In genomic region chr6:38910828-38911559, GRCm38 (mm10) we compare ENCODE assay signal across 8 mouse cellular contexts. TPM values are rescaled to one million over a fixed set of nuclear protein-coding genes. Genes with fewer than 3 reads are reported as not detected.
DNase-seq lines count a peak whose midpoint lies in the region; ATAC-seq lines count a peak whose summit lies in the region.

No protein-coding gene starts in this region.

- WGBS in forebrain, embryonic 11.5 days, result 63% methylated on average over 3 of the region's 3 CpGs
- WGBS in forebrain, embryonic 16.5 days, result 58% methylated on average over 3 of the region's 3 CpGs
- 17% methylated on average over 3 of the region's 3 CpGs for WGBS in heart, embryonic 11.5 days (ENCODE audit: insufficient replicate concordance)

- no peaks in the 10 kb centered on the region for H3K36me3 ChIP-seq in forebrain, embryonic 11.5 days (ENCODE audit: control insufficient read depth, insufficient read depth, low read length)
- no peaks in the 10 kb centered on the region for H3K36me3 ChIP-seq in forebrain, embryonic 16.5 days (ENCODE audit: control insufficient read depth, insufficient read depth)
- no peaks in the 10 kb centered on the region for H3K36me3 ChIP-seq in heart, embryonic 11.5 days (ENCODE audit: control insufficient read depth, insufficient read depth, low read length)

- H3K4me1 ChIP-seq in forebrain, embryonic 11.5 days (replicated peaks; ENCODE audit: control insufficient read depth, insufficient read depth, low read length), result no peaks in the 10 kb centered on the region
- no peaks in the 10 kb centered on the region; the same call in 1 of the 2 replicates for H3K4me1 ChIP-seq in forebrain, embryonic 16.5 days (replicated peaks; ENCODE audit: control insufficient read depth, insufficient read depth, low read length)
- H3K4me1 ChIP-seq in heart, embryonic 11.5 days (ENCODE audit: control insufficient read depth, insufficient read depth, low read length), result peaks cover 22% of the 10 kb centered on the region

- H3K9ac ChIP-seq in forebrain, embryonic 11.5 days (ENCODE audit: low read length), result no peak overlapping the region
- no peak overlapping the region for H3K9ac ChIP-seq in forebrain, embryonic 16.5 days (replicated peaks; ENCODE audit: low read depth, low read length)
- H3K9ac ChIP-seq in heart, embryonic 11.5 days (ENCODE audit: low read depth, low read length), result peak overlapping the region; percentile 35; the same call in 1 of the 2 replicates

- peak; percentile 77 for DNase-seq in forebrain, embryonic 11.5 days (ENCODE audit: low spot score)
- DNase-seq in adrenal gland, adult 18-20 months (ENCODE audit: low spot score in 2 of 2), result peak; percentile 77 to 78
- DNase-seq in embryo, embryonic 11 days, result peak; percentile 72
- peak; percentile 79 to 81 for DNase-seq in kidney, postnatal 25 days
- peak; percentile 65 to 75 for DNase-seq in lung, adult 18-20 months
- peak; percentile 73 for DNase-seq in spleen, adult 12 weeks (ENCODE audit: low spot score)

- no peaks in the 10 kb centered on the region for H3K9me3 ChIP-seq in forebrain, embryonic 11.5 days (ENCODE audit: control insufficient read depth, low read length)
- H3K9me3 ChIP-seq in forebrain, embryonic 16.5 days (ENCODE audit: control insufficient read depth, low read length), result no peaks in the 10 kb centered on the region
- H3K9me3 ChIP-seq in heart, embryonic 11.5 days (replicated peaks; ENCODE audit: control insufficient read depth, low read length), result no peaks in the 10 kb centered on the region

- no peaks in the 10 kb centered on the region for H3K27me3 ChIP-seq in forebrain, embryonic 11.5 days (ENCODE audit: control insufficient read depth, insufficient read depth, low read length)
- no peaks in the 10 kb centered on the region for H3K27me3 ChIP-seq in forebrain, embryonic 16.5 days (replicated peaks; ENCODE audit: control insufficient read depth, insufficient read depth, low read length)
- no peaks in the 10 kb centered on the region for H3K27me3 ChIP-seq in heart, embryonic 11.5 days (ENCODE audit: control insufficient read depth, insufficient read depth, low read length)

- peak; percentile 46; the same call in 1 of the 2 replicates for ATAC-seq in forebrain, embryonic 11.5 days (replicated peaks; ENCODE audit: low FRiP score)
- no peak for ATAC-seq in forebrain, embryonic 16.5 days
- ATAC-seq in heart, embryonic 11.5 days (replicated peaks; ENCODE audit: insufficient number of reproducible peaks, low FRiP score, low TSS enrichment), result peak; percentile 86

- H3K4me2 ChIP-seq in forebrain, embryonic 11.5 days (ENCODE audit: low read depth, low read length, severe bottlenecking), result no peak overlapping the region
- H3K4me2 ChIP-seq in forebrain, embryonic 16.5 days (ENCODE audit: low read length), result no peak overlapping the region
- no peak overlapping the region for H3K4me2 ChIP-seq in heart, embryonic 11.5 days

- H3K27ac ChIP-seq in forebrain, embryonic 11.5 days (ENCODE audit: low read depth, low read length), result no peak overlapping the region
- H3K27ac ChIP-seq in forebrain, embryonic 16.5 days (ENCODE audit: low read length), result no peak overlapping the region
- H3K27ac ChIP-seq in heart, embryonic 11.5 days (ENCODE audit: low read depth, low read length), result peak overlapping the region; percentile 67

- no peak overlapping the region for H3K4me3 ChIP-seq in forebrain, embryonic 11.5 days (ENCODE audit: low read depth, low read length)
- no peak overlapping the region for H3K4me3 ChIP-seq in forebrain, embryonic 16.5 days (replicated peaks; ENCODE audit: low read length)
- H3K4me3 ChIP-seq in heart, embryonic 11.5 days (ENCODE audit: low read depth, low read length), result no peak overlapping the region

RNA-seq across cellular contexts. Expression of gene Hipk2, which starts 35.0 kb away (rescaled TPM):
- polyA plus RNA-seq in forebrain, embryonic 11.5 days (2014; fragmentation: Nextera tagmentation; extraction: Ambion mirVana), result 31.0 and 33.5 TPM in 2 replicates
- 26.9 and 29.2 TPM in 2 replicates for polyA plus RNA-seq in forebrain, embryonic 16.5 days (2015; fragmentation: Nextera tagmentation; extraction: Ambion mirVana)
- total RNA-seq in adrenal gland, adult 18-20 months (2021), result 100 to 1,000 TPM; 102 to 135 TPM
- polyA plus RNA-seq in heart, embryonic 11.5 days (2014; fragmentation: Nextera tagmentation; extraction: Ambion mirVana), result 15.1 and 18.9 TPM in 2 replicates

RNA-seq across cellular contexts. Expression of gene Tbxas1, which starts 35.8 kb away (rescaled TPM):
- polyA plus RNA-seq in forebrain, embryonic 11.5 days (2014; fragmentation: Nextera tagmentation; extraction: Ambion mirVana), result 1.4 and 1.5 TPM in 2 replicates
- polyA plus RNA-seq in forebrain, embryonic 16.5 days (2015; fragmentation: Nextera tagmentation; extraction: Ambion mirVana), result 1.1 and 1.4 TPM in 2 replicates
- total RNA-seq in adrenal gland, adult 18-20 months (2021), result 1 to 10 TPM; 6.4 to 6.6 TPM
- 1.7 and 2.4 TPM in 2 replicates for polyA plus RNA-seq in heart, embryonic 11.5 days (2014; fragmentation: Nextera tagmentation; extraction: Ambion mirVana)
